Mouse (Mus musculus) heart, embryonic 14.5 days (tissue): ENCODE data around the gene Gzf1. TPM values are rescaled to one million over a fixed set of nuclear protein-coding genes. Genes with fewer than 3 reads are reported as not detected.

Experiments
- polyA plus RNA-seq: library from polyadenylated mRNA; unstranded; fragments of >200 nt; fragmentation: Nextera tagmentation; extraction: Ambion mirVana; gene quantifications from 2 replicates; pipeline ENCODE4 v1.2.1, GENCODE M21; 2014

Gzf1 gene
- polyA plus RNA-seq, 1 experiment from 2014 or later = 15.6 TPM

Other genes with a start within 250 kb of the Gzf1 start
- 31.2 and 32.0 TPM in 2 replicates for gene Cd93, start 237.5 kb upstream of the Gzf1 start, polyA plus RNA-seq
- gene Nxt1, start 8.4 kb upstream of the Gzf1 start, polyA plus RNA-seq = 46.2 and 52.3 TPM in 2 replicates
- 3.0 and 3.4 TPM in 2 replicates for gene Napb, start 51.4 kb downstream of the Gzf1 start, polyA plus RNA-seq
- gene Cstl1, start 69.3 kb downstream of the Gzf1 start, polyA plus RNA-seq = not detected in 2 replicates
- not detected in 2 replicates for gene Cst11, start 90.5 kb downstream of the Gzf1 start, polyA plus RNA-seq
- gene 8030411F24Rik, start 101.0 kb downstream of the Gzf1 start, polyA plus RNA-seq = not detected in 2 replicates
- gene Cst12, start 108.3 kb downstream of the Gzf1 start, polyA plus RNA-seq = not detected in 2 replicates
- not detected in 2 replicates for gene Cst8, start 117.8 kb downstream of the Gzf1 start, polyA plus RNA-seq
- not detected in 2 replicates for gene Cst13, start 139.1 kb downstream of the Gzf1 start, polyA plus RNA-seq
- 3.0 and 6.8 TPM in 2 replicates for gene Cst9, start 154.1 kb downstream of the Gzf1 start, polyA plus RNA-seq
- gene 9230104L09Rik, start 184.0 kb downstream of the Gzf1 start, polyA plus RNA-seq = 0.32 TPM in 1 of 2 replicates, not detected in the other
- 901 and 992 TPM in 2 replicates for gene Cst3, start 194.7 kb downstream of the Gzf1 start, polyA plus RNA-seq